Mouse (Mus musculus) C2C12 (cell line): Measurements from ENCODE around the gene Slc23a3. TPM values are rescaled to one million over a fixed set of nuclear protein-coding genes. Genes with fewer than 3 reads are reported as not detected.

ENCODE experiments used
- H3K27me3 ChIP-seq: one replicate; pipeline ENCODE4 v1.6.1; 2011; ENCODE audit not compliant: control insufficient read depth, insufficient read depth, insufficient read length
- H3K36me3 ChIP-seq: one replicate; pipeline ENCODE4 v1.6.1; 2011; ENCODE audit not compliant: control insufficient read depth, insufficient read depth
- H3K4me3 ChIP-seq: one replicate; pipeline ENCODE4 v1.5.1; 2011; ENCODE audit warnings: mild to moderate bottlenecking, control low read depth; ENCODE audit not compliant: poor library complexity, insufficient read depth, severe bottlenecking
- H3K79me2 ChIP-seq: one replicate; pipeline ENCODE4 v1.6.1; 2011; ENCODE audit not compliant: control insufficient read depth, insufficient read depth
- H3K79me3 ChIP-seq: one replicate; pipeline ENCODE4 v1.6.1; 2011; ENCODE audit warnings: low read depth, control low read depth
- H3ac ChIP-seq: one replicate; pipeline ENCODE3; 2011; ENCODE audit warnings: low read depth; ENCODE audit not compliant: control insufficient read depth, insufficient read length
- CEBPB ChIP-seq: IDR thresholded peaks from one replicate; pipeline ENCODE4 v1.6.1; 2011; ENCODE audit warnings: low read depth, mild to moderate bottlenecking, control low read depth, moderate library complexity
- CTCF ChIP-seq: IDR thresholded peaks from one replicate; pipeline ENCODE4 v1.5.1; 2011; ENCODE audit not compliant: control insufficient read depth, insufficient read depth, insufficient read length
- FOSL1 ChIP-seq: IDR thresholded peaks from one replicate; pipeline ENCODE4 v1.8.0; 2011; ENCODE audit warnings: mild to moderate bottlenecking, low read length; ENCODE audit not compliant: poor library complexity, insufficient read depth, severe bottlenecking
- MAX ChIP-seq: IDR thresholded peaks from one replicate; pipeline ENCODE4 v1.6.1; 2011; ENCODE audit warnings: mild to moderate bottlenecking, control low read depth
- MYOD1 ChIP-seq: IDR thresholded peaks from one replicate; pipeline ENCODE4 v1.6.1; 2011; ENCODE audit warnings: low read depth; ENCODE audit not compliant: control insufficient read depth, insufficient read length
- MYOG ChIP-seq: IDR thresholded peaks from one replicate; pipeline ENCODE4 v1.6.1; 2011; ENCODE audit not compliant: control insufficient read depth, insufficient read length; ENCODE audit errors: extremely low read depth
- USF1 ChIP-seq: IDR thresholded peaks from one replicate; pipeline ENCODE4 v1.6.1; 2011; ENCODE audit warnings: low read depth, mild to moderate bottlenecking, control low read depth, moderate library complexity
- long read RNA-seq, 2 experiments: library from polyadenylated mRNA; unstranded; transcript quantifications; one replicate each; pipeline ENCODE4 v2.0.0; 2019 to 2020
- polyA plus RNA-seq: library from polyadenylated mRNA; unstranded; fragments of >200 nt; fragmentation: generic; extraction: Trizol; gene quantifications from one replicate; pipeline ENCODE4 v1.2.1, GENCODE M21; 2012; ENCODE audit warnings: missing spikeins

Slc23a3 gene
- polyA plus RNA-seq: 0.08 TPM
- long read RNA-seq, experiment 1: 0 reads
- long read RNA-seq, experiment 2: 0 reads

- Histone ChIP-seq H3K36me3 (peaks cover 15% of the 10 kb centered on the region), H3K27me3 (peaks cover 4% of the 10 kb centered on the region), H3ac (no peak within 1 kb of the TSS), H3K4me3 (no peak within 1 kb of the TSS), H3K79me3 (no peaks in the 10 kb centered on the region), H3K79me2 (no peaks in the 10 kb centered on the region)
- TF ChIP-seq CTCF (no peak), MYOG (no peak), CEBPB (no peak), FOSL1 (no peak), MYOD1 (no peak), USF1 (no peak), MAX (no peak)
These were observed at the start of gene Slc23a3 for GRCm38 (mm10) chr1:75133421-75134207. Gene Slc23a3 (minus strand): TSS chr1:75133890.

GRCm38 (mm10) chr1:75182160-75182559, 48.5 kb upstream of the Slc23a3 start:
- no peak for TF ChIP-seq MAX
- no peak for TF ChIP-seq FOSL1
- no peak for TF ChIP-seq MYOG
- TF ChIP-seq USF1: no peak
- Histone ChIP-seq H3K4me3 (no peak overlapping the region), H3ac (no peak overlapping the region), H3K79me2 (peaks cover 15% of the 10 kb centered on the region), H3K27me3 (no peaks in the 10 kb centered on the region), H3K79me3 (no peaks in the 10 kb centered on the region), H3K36me3 (peaks cover 11% of the 10 kb centered on the region)

- Histone ChIP-seq H3K36me3 (peaks cover 10% of the 10 kb centered on the region), H3ac (no peak overlapping the region), H3K4me3 (no peak overlapping the region), H3K79me2 (peaks cover 15% of the 10 kb centered on the region), H3K79me3 (no peaks in the 10 kb centered on the region), H3K27me3 (no peaks in the 10 kb centered on the region)
- no peak for TF ChIP-seq CEBPB
- TF ChIP-seq MYOD1: no peak
- no peak for TF ChIP-seq FOSL1
- TF ChIP-seq MAX: no peak
- TF ChIP-seq CTCF: no peak
- TF ChIP-seq MYOG: no peak
- TF ChIP-seq USF1: no peak
These were observed 47.7 kb upstream of the Slc23a3 start for GRCm38 (mm10) chr1:75181377-75181870.

GRCm38 (mm10) chr1:75180741-75181140, 47.1 kb upstream of the Slc23a3 start:
- H3K27me3 ChIP-seq: no peaks in the 10 kb centered on the region
- H3K36me3 ChIP-seq: peaks cover 11% of the 10 kb centered on the region
- peaks cover 15% of the 10 kb centered on the region for H3K79me2 ChIP-seq
- TF ChIP-seq MYOD1 (no peak), CEBPB (no peak), CTCF (no peak), FOSL1 (no peak), USF1 (no peak), MYOG (no peak), MAX (no peak)
- no peak overlapping the region for H3ac ChIP-seq
- H3K4me3 ChIP-seq: peak overlapping the region; percentile 41
- H3K79me3 ChIP-seq: no peaks in the 10 kb centered on the region

GRCm38 (mm10) chr1:75180105-75180590, 46.5 kb upstream of the Slc23a3 start, which contains the start of gene Abcb6:
Gene Abcb6 (minus strand): TSS chr1:75180392.
- H3K4me3 ChIP-seq: peak within 1 kb of the TSS; percentile 41

More at GRCm38 (mm10) chr1:75180105-75180590, 46.5 kb upstream of the Slc23a3 start, which contains the start of gene Abcb6:
- TF ChIP-seq CTCF (no peak), MYOG (no peak), FOSL1 (no peak), CEBPB (no peak), USF1 (peak; percentile 94), MYOD1 (no peak), MAX (peak; percentile 87)
- H3K79me2 ChIP-seq: peaks cover 15% of the 10 kb centered on the region
- H3ac ChIP-seq: peak within 1 kb of the TSS; percentile 56
- no peaks in the 10 kb centered on the region for H3K79me3 ChIP-seq
- H3K27me3 ChIP-seq: no peaks in the 10 kb centered on the region
- H3K36me3 ChIP-seq: peaks cover 13% of the 10 kb centered on the region
